Mouse (Mus musculus) B cell, adult (primary cell): ENCODE measurements around the gene Rgs3. TPM values are rescaled to one million over a fixed set of nuclear protein-coding genes. Genes with fewer than 3 reads are reported as not detected.

Source experiments
- total RNA-seq: library from RNA; stranded (reverse); gene quantifications from 4 replicates; pipeline ENCODE4 v1.2.4, GENCODE M21; 2023; ENCODE audit not compliant: inconsistent age

The Rgs3 gene
- 33.5 to 36.4 TPM (median 36.0 TPM) in 4 replicates for total RNA-seq

DNA sequence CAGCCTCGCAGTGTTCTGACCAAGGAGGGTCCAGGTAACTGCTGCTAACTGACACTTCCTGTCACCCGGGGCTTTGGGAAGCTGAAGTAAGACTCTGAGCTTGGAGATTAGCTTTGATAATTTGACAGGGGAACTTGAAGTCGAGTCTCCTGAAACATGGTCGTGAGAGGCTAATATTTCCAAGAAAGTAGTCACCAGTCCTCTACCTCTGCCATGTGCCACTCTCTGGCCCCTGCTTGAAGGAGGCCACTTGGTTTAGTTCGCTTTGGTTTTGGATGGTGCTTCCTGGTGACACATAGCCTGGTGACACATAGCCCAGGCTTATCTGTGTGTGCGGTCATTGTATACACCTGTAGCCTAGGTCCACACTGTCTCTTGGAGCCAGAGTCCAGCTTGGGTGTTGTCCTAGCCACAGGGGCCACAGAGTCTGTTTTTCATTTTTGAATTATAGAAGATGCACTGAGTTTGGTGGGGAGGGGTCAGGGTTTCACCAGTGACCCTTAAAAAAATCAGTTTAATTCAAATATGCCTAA lies at the start of gene Rgs3:
Gene Rgs3 (plus strand): TSS at position 51 of the 533 bp plus-strand sequence.

GRCm38 (mm10) chr4:62519849-62520233 lies 39.8 kb upstream of the Rgs3 start, which contains the start of gene Alad:
Alad (minus strand) TSS chr4:62519918.

DNA sequence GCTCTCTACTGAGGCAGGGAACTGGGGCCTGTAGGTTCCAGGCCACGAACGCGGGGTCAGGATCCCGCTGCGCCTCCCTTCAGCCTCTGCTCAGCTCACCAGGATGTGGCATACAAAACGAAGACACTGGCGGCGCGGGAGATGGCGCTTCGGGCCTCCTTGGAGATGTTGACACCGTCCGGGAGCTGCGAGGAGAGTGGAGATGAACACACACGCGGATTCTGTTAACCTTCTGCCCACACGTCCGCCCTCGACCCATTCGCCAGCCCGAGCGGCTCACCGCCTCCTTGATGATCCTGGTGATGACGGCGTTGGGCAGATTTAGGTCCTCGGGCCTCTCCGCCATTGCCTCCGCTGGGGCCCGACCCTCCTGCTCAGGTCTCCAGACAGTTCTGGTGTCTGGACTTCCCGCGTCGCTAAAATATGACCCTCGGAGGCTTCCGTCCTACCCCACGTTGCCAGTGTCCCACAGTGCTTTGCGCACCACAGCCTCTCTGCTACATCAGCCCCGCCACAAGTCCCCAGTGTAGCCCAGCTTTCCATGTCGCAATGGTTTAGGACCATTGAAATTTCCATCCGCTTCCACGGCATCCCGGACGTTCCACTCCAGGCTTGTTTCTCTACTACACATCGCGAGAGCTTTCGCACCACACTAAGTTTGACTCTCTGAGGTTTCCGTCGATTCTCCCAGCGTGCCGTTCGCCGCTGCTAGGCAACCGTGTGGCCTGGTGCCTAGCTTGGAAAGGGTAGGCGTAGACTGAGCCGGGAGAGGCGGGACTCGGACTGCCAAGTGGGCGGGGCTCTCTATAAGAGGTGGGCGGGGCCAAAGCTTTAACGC lies 34.8 kb upstream of the Rgs3 start, which contains the start of the genes Pole3 and 4933430I17Rik:
Gene Pole3 (minus strand): TSS at position 418 of the 838 bp plus-strand sequence.
Gene 4933430I17Rik (plus strand): TSS at position 719 of the 838 bp plus-strand sequence.

Other genes with a start within 250 kb of the Rgs3 start
- 101 to 103 TPM (median 102 TPM) in 4 replicates for gene Fkbp15, start 199.3 kb upstream of the Rgs3 start, total RNA-seq
- 11.6 to 13.2 TPM (median 12.1 TPM) in 4 replicates for gene Slc31a1, start 199.1 kb upstream of the Rgs3 start, total RNA-seq
- 45.3 to 57.5 TPM (median 53.3 TPM) in 4 replicates for gene Cdc26, start 151.2 kb upstream of the Rgs3 start, total RNA-seq
- 22.3 to 30.1 TPM (median 25.6 TPM) in 4 replicates for gene Prpf4, start 151.1 kb upstream of the Rgs3 start, total RNA-seq
- gene Rnf183, start 124.6 kb upstream of the Rgs3 start, total RNA-seq = not detected in 4 replicates
- 0.58 to 0.84 TPM in 2 of 4 replicates, not detected in the others for gene Wdr31, start 89.0 kb upstream of the Rgs3 start, total RNA-seq
- gene Bspry, start 79.8 kb upstream of the Rgs3 start, total RNA-seq = 7.4 to 11.3 TPM (median 10.2 TPM) in 4 replicates
- 0.42 to 1.2 TPM in 2 of 4 replicates, not detected in the others for gene Hdhd3, start 56.4 kb upstream of the Rgs3 start, total RNA-seq
- gene Alad, start 39.9 kb upstream of the Rgs3 start, total RNA-seq = 19.7 to 20.2 TPM (median 20.0 TPM) in 4 replicates
- 16.1 to 23.4 TPM (median 20.5 TPM) in 4 replicates for gene Pole3, start 34.8 kb upstream of the Rgs3 start, total RNA-seq
- gene 4933430I17Rik, start 34.5 kb upstream of the Rgs3 start, total RNA-seq = 0.48 to 1.7 TPM (median 0.70 TPM) in 4 replicates